Mouse (Mus musculus): ENCODE measurements around the gene Csdc2. TPM values are rescaled to one million over a fixed set of nuclear protein-coding genes. Genes with fewer than 3 reads are reported as not detected.
"Not testable (repeated sequence)": the region's sequence is repeated elsewhere in the genome, so short reads cannot be mapped to it uniquely, and the experiment has no call there.

The Csdc2 gene
- total RNA-seq (2021), result 10 to 100 TPM; 39.6 to 60.9 TPM
- long read RNA-seq, experiment 1, transcript Csdc2-201 (4 exons, 2,490 nt), result major isoform, 80 of 100 reads
- long read RNA-seq, experiment 1, partial matches to known transcripts, result 6 of 100 reads
- long read RNA-seq, experiment 1, other reads (novel, unspliced or antisense), result 13 of 100 reads
- long read RNA-seq, experiment 2, transcript Csdc2-201 (4 exons, 2,490 nt), result major isoform, 86 of 100 reads
- long read RNA-seq, experiment 2, partial matches to known transcripts, result 10 of 100 reads
- long read RNA-seq, experiment 2, other reads (novel, unspliced or antisense), result 4 of 100 reads

GRCm38 (mm10) chr15:81936679-81937078, at the start of gene Csdc2:
Csdc2 (plus strand) TSS chr15:81936759.
- intact Hi-C loops (cut with DNase I), result no loop called here
- peak; percentile 61 to 69 for DNase-seq

GRCm38 (mm10) chr15:81886795-81887550, 49.6 kb upstream of the Csdc2 start:
- DNase-seq, result no peak

GRCm38 (mm10) chr15:81889175-81889574, 47.4 kb upstream of the Csdc2 start:
- DNase-seq, result peak in 1 of 2 experiments; percentile 37
- intact Hi-C loops (cut with DNase I), result no loop called here

More at GRCm38 (mm10) chr15:81886795-81887550, 49.6 kb upstream of the Csdc2 start:
- intact Hi-C loops (cut with DNase I), result no loop called here

GRCm38 (mm10) chr15:81891140-81891802, 45.3 kb upstream of the Csdc2 start:
- no peak for DNase-seq
- intact Hi-C loops (cut with DNase I), result no loop called here

GRCm38 (mm10) chr15:81891822-81892580, 44.6 kb upstream of the Csdc2 start:
- DNase-seq, result no peak
- intact Hi-C loops (cut with DNase I), result no loop called here

- no peak for DNase-seq
- intact Hi-C loops (cut with DNase I), result no loop called here
These were observed 42.6 kb upstream of the Csdc2 start for GRCm38 (mm10) chr15:81894002-81894401.

- no peak for DNase-seq
- intact Hi-C loops (cut with DNase I), result no loop called here
These were observed 40.2 kb upstream of the Csdc2 start for GRCm38 (mm10) chr15:81896407-81896806.

GRCm38 (mm10) chr15:81897607-81898285, 38.8 kb upstream of the Csdc2 start:
- intact Hi-C loops (cut with DNase I), result no loop called here
- no peak for DNase-seq

GRCm38 (mm10) chr15:81898751-81899150, 37.8 kb upstream of the Csdc2 start:
- intact Hi-C loops (cut with DNase I), result no loop called here
- DNase-seq, result peak; percentile 23 to 51

GRCm38 (mm10) chr15:81904939-81905338, 31.6 kb upstream of the Csdc2 start:
- intact Hi-C loops (cut with DNase I), result loop anchor here (2.0 kb wide), 1 partner anchor 74 kb away; no protein-coding TSS in a partner anchor
- peak; percentile 66 to 85 for DNase-seq

GRCm38 (mm10) chr15:81907953-81908352, 28.6 kb upstream of the Csdc2 start:
- intact Hi-C loops (cut with DNase I), result no loop called here
- DNase-seq, result no peak

GRCm38 (mm10) chr15:81908767-81909166, 27.8 kb upstream of the Csdc2 start:
- intact Hi-C loops (cut with DNase I); DNase-seq: not testable (repeated sequence)

GRCm38 (mm10) chr15:81912498-81912897, 24.1 kb upstream of the Csdc2 start:
- intact Hi-C loops (cut with DNase I), result no loop called here
- no peak for DNase-seq

GRCm38 (mm10) chr15:81914668-81915067, 21.9 kb upstream of the Csdc2 start:
- intact Hi-C loops (cut with DNase I), result no loop called here
- DNase-seq, result no peak

- intact Hi-C loops (cut with DNase I), result no loop called here
- DNase-seq, result no peak
These were observed 20.9 kb upstream of the Csdc2 start for GRCm38 (mm10) chr15:81915663-81916062.

- DNase-seq, result no peak
- intact Hi-C loops (cut with DNase I), result no loop called here
These were observed 19.4 kb upstream of the Csdc2 start for GRCm38 (mm10) chr15:81917201-81917600.

- intact Hi-C loops (cut with DNase I), result no loop called here
- peak; percentile 79 to 86 for DNase-seq
These were observed 18.7 kb upstream of the Csdc2 start for GRCm38 (mm10) chr15:81917621-81918463.

- no peak for DNase-seq
- intact Hi-C loops (cut with DNase I), result no loop called here
These were observed 17.5 kb upstream of the Csdc2 start for GRCm38 (mm10) chr15:81919062-81919461.

All from heart, postnatal 14 days (tissue).